Mouse (Mus musculus) embryonic stem cell, embryonic (primary cell): ENCODE results near the gene Tmem184a.

ENCODE experiments used
- CTCF ChIA-PET, 4 experiments: fragments of 300-600 bp in 2 of 4; fragments of 350-600 bp in 2 of 4; sonication (Branson Sonifier 250); formaldehyde crosslinking; loops; one replicate each; lab custom pipeline; 2022; ENCODE audit warnings: inconsistent platforms in 2 of 4; lab: Charles Lee
- POLR2A ChIA-PET, 4 experiments: fragments of 300-600 bp in 2 of 4; fragments of 350-600 bp in 2 of 4; sonication (Branson Sonifier 250); formaldehyde crosslinking; loops; one replicate each; lab custom pipeline; 2022; ENCODE audit warnings: antibody characterized with exemption in 4 of 4, inconsistent platforms in 1 of 4; lab: Charles Lee

The Tmem184a gene

GRCm38 (mm10) chr5:139789466-139789865 lies 30.3 kb downstream of the Tmem184a start:
- ChIA-PET POLR2A (interaction anchor here in 3 of 4 experiments (0.6 to 1.4 kb wide), 5 partner anchors 11 to 1167 kb away, joined by 3 to 6 read pairs (median 5); partner anchors contain the start of gene A430033K04Rik (in 1 of the 3)), CTCF (interaction anchor here in 3 of 4 experiments (0.6 to 2.0 kb wide), 5 partner anchors 9 to 76 kb away, joined by 3 to 8 read pairs (median 3); no protein-coding TSS in a partner anchor)

- CTCF ChIA-PET: interaction anchor here in 2 of 4 experiments (0.6 to 1.8 kb wide), 3 partner anchors 8 to 162 kb away, joined by 3 to 8 read pairs (median 4); no protein-coding TSS in a partner anchor
- POLR2A ChIA-PET: interaction anchor here in 2 of 4 experiments (0.6 to 0.8 kb wide), 3 partner anchors 44 to 984 kb away, joined by 3 to 6 read pairs (median 3); no protein-coding TSS in a partner anchor
These were observed 38.3 kb downstream of the Tmem184a start for GRCm38 (mm10) chr5:139781406-139781805.

DNA sequence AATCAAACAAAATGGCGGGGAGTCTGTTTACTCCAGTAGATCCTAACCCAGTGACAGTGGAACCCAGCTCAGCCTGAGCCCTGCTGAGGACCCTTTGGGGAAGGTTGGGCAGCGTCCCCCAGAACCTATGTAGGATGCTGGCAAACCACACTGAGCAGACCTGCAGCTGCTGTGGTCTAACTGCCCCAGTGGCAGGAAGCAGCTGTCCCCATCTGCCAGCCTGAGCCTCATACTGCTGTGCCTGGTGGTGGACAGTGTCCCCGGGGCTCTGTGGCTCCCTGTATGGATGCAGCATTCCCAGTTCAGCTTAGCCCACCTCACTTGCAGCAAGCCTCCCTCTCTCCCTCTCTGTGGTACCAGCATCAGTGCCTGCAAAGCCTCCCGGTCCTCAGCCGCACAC lies 42.8 kb downstream of the Tmem184a start:
- ChIA-PET POLR2A (interaction anchor here in 2 of 4 experiments (1.1 to 2.2 kb wide), 5 partner anchors 11 to 642 kb away, joined by 3 to 9 read pairs (median 5); partner anchors contain the start of genes Eif3b (in 1 of the 2) and Mafk (in 1 of the 2)), CTCF (interaction anchor here (0.5 to 1.8 kb wide), 12 partner anchors 12 to 956 kb away, joined by 3 to 8 read pairs (median 4); no protein-coding TSS in a partner anchor)

DNA sequence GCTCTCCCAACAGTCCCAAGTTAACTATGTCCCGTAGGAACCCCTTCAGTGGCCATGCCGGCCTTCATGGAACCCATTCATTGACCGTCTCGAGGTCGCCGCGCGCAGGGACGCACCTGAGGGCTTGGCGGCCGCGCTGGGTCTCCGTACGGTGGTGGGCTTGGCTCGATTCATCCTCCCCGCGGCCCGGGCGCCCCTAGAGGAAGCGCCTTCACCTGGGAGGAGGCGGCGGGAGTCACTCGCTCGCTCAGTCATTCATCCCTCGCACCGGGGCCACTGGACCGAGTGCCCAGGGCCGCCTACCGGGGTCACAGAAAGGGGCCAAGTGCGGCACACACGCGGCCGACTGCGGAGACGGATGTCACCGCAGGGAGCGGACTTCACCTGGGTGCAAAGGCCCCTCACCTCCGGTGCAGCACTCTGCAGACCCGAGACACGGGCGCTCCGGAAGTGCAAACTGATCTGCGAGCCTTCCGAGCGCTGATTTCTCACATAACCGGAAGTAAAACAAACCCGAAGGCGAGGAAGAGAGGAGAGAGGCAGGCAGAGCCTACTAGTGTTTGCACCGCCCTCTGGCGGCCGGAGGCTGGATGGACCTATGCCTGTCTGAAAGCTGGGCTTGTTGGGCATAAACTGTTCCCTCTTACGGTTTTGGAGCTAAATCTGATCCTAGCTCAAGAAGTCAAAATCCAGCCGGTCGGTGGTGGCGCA lies 44.3 kb downstream of the Tmem184a start, which contains the start of gene Ints1:
Gene Ints1 (minus strand): TSS at position 459 of the 711 bp plus-strand sequence.
- ChIA-PET CTCF (interaction anchor here (0.6 to 1.8 kb wide), 34 partner anchors 8 to 748 kb away, joined by 3 to 9 read pairs (median 4); partner anchors contain the start of genes 3110082I17Rik (in 1 of the 4) and Micall2 (in 1 of the 4)), POLR2A (interaction anchor here in 2 of 4 experiments (0.9 to 2.2 kb wide), 13 partner anchors 10 to 49 kb away, joined by 3 to 9 read pairs (median 4); partner anchors contain the start of genes Mafk (in 2 of the 2) and Micall2 (in 1 of the 2))

DNA sequence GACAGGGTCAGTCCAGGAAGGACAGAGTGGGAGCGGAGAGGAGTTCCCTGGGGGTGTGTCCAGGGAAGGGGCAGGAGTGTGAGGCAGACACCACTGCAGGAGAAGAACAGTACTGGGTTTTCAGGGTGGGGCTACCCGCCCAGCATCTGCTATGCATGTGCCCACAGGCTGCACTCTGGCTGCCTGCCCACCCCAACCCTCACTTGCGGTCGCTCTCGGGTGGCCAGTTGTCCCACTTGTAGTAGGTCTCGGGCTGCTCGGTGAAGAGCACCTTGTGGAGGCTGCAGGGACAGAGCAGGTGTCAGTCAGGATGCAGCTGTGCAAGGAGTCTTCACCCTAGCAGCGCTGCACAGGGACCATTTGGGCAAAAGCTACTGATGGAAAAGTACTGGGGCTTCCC lies 51.5 kb downstream of the Tmem184a start:
- POLR2A ChIA-PET: no interaction called here

DNA sequence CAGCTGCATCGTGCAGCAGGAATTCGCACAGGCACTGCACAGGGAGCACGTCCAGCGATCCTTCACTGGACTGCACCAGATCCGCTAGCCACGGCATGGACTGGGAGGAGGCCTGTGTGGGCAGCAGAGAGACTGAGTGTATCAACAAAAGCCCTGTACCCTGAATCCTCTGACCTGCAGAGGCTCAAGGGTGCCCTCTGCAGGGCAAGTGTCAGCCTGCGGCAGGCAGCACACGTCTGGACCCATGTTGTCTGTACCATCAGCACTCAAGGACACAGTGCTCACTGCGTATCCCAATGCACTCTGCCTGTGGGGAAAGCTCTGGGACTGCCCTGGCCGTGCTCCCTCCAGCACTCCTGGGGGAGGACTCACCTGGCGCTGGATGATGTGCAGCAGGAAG lies 55.4 kb downstream of the Tmem184a start:
- ChIA-PET CTCF (interaction anchor here in 2 of 4 experiments (0.7 to 2.8 kb wide), 9 partner anchors 9 to 174 kb away, joined by 3 to 14 read pairs (median 6); partner anchors contain the start of genes Ints1 (in 1 of the 2) and Micall2 (in 1 of the 2)), POLR2A (interaction anchor here in 3 of 4 experiments (0.6 to 1.4 kb wide), 3 partner anchors 10 to 18 kb away, joined by 3 to 5 read pairs (median 3); no protein-coding TSS in a partner anchor)

More for the DNA sequence above, 51.5 kb downstream of the Tmem184a start:
- CTCF ChIA-PET: interaction anchor here (0.5 to 2.7 kb wide), 4 partner anchors 14 to 513 kb away, joined by 3 to 13 read pairs (median 4); no protein-coding TSS in a partner anchor

GRCm38 (mm10) chr5:139758096-139758495 lies 61.6 kb downstream of the Tmem184a start:
- ChIA-PET POLR2A (interaction anchor here in 3 of 4 experiments (0.6 to 1.1 kb wide), 9 partner anchors 12 to 506 kb away, joined by 3 to 4 read pairs (median 3); partner anchors contain the start of gene Get4 (in 1 of the 3)), CTCF (interaction anchor here in 2 of 4 experiments (0.6 to 1.3 kb wide), 5 partner anchors 8 to 200 kb away, joined by 3 to 5 read pairs (median 3); partner anchors contain the start of gene Ints1 (in 1 of the 2))

DNA sequence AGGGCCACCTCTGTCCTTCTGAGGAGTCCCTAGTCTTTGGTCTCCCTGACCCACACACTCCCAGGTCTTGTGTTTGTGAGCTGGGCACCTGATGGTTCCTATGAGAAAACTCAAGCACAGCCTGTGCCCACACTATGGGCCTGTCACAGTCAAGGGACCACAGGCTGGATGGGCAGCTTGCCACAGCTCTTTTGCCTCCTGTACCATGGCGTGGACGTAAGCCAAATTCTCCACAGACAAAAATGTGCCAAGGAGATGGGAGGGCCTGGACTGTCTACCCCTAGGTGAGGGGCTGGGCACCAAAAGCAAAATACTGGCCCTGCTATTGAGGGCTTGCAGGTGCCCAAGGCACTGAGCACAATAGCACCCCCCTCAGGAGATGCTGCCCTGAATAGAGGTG lies 63.1 kb downstream of the Tmem184a start:
- CTCF ChIA-PET: interaction anchor here in 3 of 4 experiments (1.1 to 2.6 kb wide), 3 partner anchors 8 to 14 kb away, joined by 4 to 14 read pairs (median 5); no protein-coding TSS in a partner anchor
- POLR2A ChIA-PET: no interaction called here

DNA sequence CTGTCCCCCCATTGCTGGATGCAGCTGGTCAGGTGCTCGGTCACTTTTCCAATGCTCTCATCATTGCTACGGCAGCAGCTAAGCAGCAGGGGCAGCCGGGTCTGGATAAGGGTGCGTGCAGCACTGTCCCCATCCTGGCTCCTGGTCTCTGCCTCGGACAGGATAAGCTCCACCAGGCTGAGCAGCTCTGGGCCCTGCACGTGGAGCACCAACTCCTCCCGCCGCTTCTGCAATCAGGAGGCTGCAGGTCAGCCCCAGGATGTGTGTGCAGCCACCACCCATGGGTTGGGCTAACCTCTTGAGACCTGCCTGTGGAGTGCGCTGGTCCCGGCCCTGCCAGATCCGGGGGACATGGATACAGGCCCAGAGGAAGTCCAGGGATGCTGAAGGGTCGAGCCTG lies 63.6 kb downstream of the Tmem184a start:
- ChIA-PET CTCF (interaction anchor here in 3 of 4 experiments (1.1 to 2.6 kb wide), 7 partner anchors 8 to 20 kb away, joined by 4 to 14 read pairs (median 6); partner anchors contain the start of genes Ints1 (in 1 of the 3) and Micall2 (in 1 of the 3)), POLR2A (interaction anchor here in 1 of 4 experiments (2.0 kb wide), 1 partner anchor 19 kb away, joined by 6 read pairs; the partner anchor contains the start of gene Micall2)

DNA sequence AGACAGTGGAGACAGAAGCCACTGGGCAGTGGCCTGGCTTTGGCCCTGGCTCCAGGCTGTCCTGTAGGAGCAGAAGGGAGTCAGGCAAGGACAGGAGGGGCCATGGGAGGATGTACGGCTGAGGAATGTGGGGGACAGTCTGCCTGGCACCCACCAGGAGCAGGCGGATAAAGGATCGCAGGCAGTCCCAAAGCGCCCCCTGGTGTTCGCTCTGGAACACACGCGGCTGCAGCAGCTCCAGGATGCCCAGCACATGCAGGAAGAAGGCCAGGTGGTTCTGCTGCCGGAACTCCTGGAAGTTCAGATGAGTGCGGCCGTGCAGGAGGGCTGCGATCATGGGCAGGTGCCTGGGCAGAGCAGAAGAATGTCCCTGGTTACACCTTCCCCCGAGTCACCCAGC lies 65.0 kb downstream of the Tmem184a start:
- POLR2A ChIA-PET: interaction anchor here in 3 of 4 experiments (0.6 to 2.0 kb wide), 10 partner anchors 8 to 417 kb away, joined by 3 to 6 read pairs (median 4); partner anchors contain the start of gene Micall2 (in 1 of the 3)
- CTCF ChIA-PET: interaction anchor here (0.5 to 2.6 kb wide), 56 partner anchors 8 to 1136 kb away, joined by 3 to 21 read pairs (median 4); partner anchors contain the start of genes Ints1 (in 2 of the 4), Micall2 (in 2 of the 4) and 3110082I17Rik (in 1 of the 4)
